ENCODE assay signal across 15 mouse cellular contexts in genomic region chrX:99331764-99332456, GRCm38 (mm10).
DNase-seq lines count a peak whose midpoint lies in the region; ATAC-seq and TF ChIP-seq lines count a peak whose summit lies in the region.
"Had no signal": no experiment of that assay in that cellular context is flagged by ENCODE, and none has a peak within 500 bp of the region (broad histone marks: within the 10 kb centered on the region; RNA-seq: fewer than 3 reads in every experiment).

No protein-coding gene starts in this region.

- DNase-seq in WW6 (ENCODE audit: low read depth, low spot score) (peak; percentile 22), MN1 (ENCODE audit: low spot score) (no peak)
- no peak for DNase-seq in forebrain, embryonic 11.5 days (ENCODE audit: low spot score)
- DNase-seq in hindbrain, embryonic 14.5 days (ENCODE audit: low spot score) = peak; percentile 27
- DNase-seq in midbrain, postnatal 0 days (ENCODE audit: low spot score) = peak; percentile 48
- no peak for DNase-seq in left cerebral cortex, postnatal 25 days (ENCODE audit: low spot score in 2 of 2)
- no peak for DNase-seq in gastrocnemius, postnatal 4 days (ENCODE audit: low spot score in 2 of 2)
- DNase-seq: cerebellum, adult 2 months; gastrocnemius, postnatal 10 days; kidney, postnatal 14 days; spleen, adult 18-20 months had no signal

- no peak overlapping the region for H3K9ac ChIP-seq in forebrain, embryonic 11.5 days (ENCODE audit: low read length)
- no peak overlapping the region for H3K9ac ChIP-seq in hindbrain, embryonic 14.5 days
- no peak overlapping the region for H3K9ac ChIP-seq in midbrain, postnatal 0 days (replicated peaks; ENCODE audit: low read length, poor library complexity, severe bottlenecking)
- H3K9ac ChIP-seq: heart, embryonic 13.5 days; limb, embryonic 13.5 days; lung, embryonic 15.5 days had no signal

- peaks cover 7% of the 10 kb centered on the region; the same call in 1 of the 2 replicates for H3K4me1 ChIP-seq in forebrain, embryonic 11.5 days (replicated peaks; ENCODE audit: control insufficient read depth, insufficient read depth, low read length)
- no peaks in the 10 kb centered on the region for H3K4me1 ChIP-seq in hindbrain, embryonic 14.5 days (replicated peaks; ENCODE audit: control insufficient read depth, insufficient read depth, low read length)
- no peaks in the 10 kb centered on the region for H3K4me1 ChIP-seq in midbrain, postnatal 0 days (ENCODE audit: insufficient read depth, low read length)

- no peak overlapping the region for H3K4me2 ChIP-seq in forebrain, embryonic 11.5 days (ENCODE audit: low read depth, low read length, severe bottlenecking)
- H3K4me2 ChIP-seq in hindbrain, embryonic 14.5 days (replicated peaks) = no peak overlapping the region
- H3K4me2 ChIP-seq in midbrain, postnatal 0 days (ENCODE audit: low read depth, low read length, poor library complexity, severe bottlenecking) = no peak overlapping the region
- H3K4me2 ChIP-seq: heart, embryonic 13.5 days; limb, embryonic 13.5 days; lung, embryonic 15.5 days had no signal

- H3K27ac ChIP-seq in forebrain, embryonic 11.5 days (ENCODE audit: low read depth, low read length) = peak overlapping the region; percentile 59; the same call in 1 of the 2 replicates
- 0 out of 2 replicates have a peak overlapping the region, but pooled peaks have one; percentile 20 for H3K27ac ChIP-seq in hindbrain, embryonic 14.5 days
- H3K27ac ChIP-seq in midbrain, postnatal 0 days (ENCODE audit: low read depth, low read length) = no peak overlapping the region
- H3K27ac ChIP-seq: heart, embryonic 13.5 days; limb, embryonic 13.5 days; lung, embryonic 15.5 days; stomach, postnatal 0 days had no signal

- intact Hi-C loops in left cerebral cortex, postnatal 25 days (cut with DNase I) = no loop called here

- no peak overlapping the region for H3K4me3 ChIP-seq in forebrain, embryonic 11.5 days (ENCODE audit: low read depth, low read length)
- H3K4me3 ChIP-seq in hindbrain, embryonic 14.5 days (replicated peaks; ENCODE audit: low read length) = no peak overlapping the region
- H3K4me3 ChIP-seq in midbrain, postnatal 0 days (ENCODE audit: low read depth, low read length) = no peak overlapping the region
- H3K4me3 ChIP-seq: heart, embryonic 13.5 days; limb, embryonic 13.5 days; lung, embryonic 15.5 days had no signal

- TF ChIP-seq CTCF in midbrain, postnatal 0 days (IDR thresholded peaks at IDR 0.05) = no peak

- H3K27me3 ChIP-seq in forebrain, embryonic 11.5 days (ENCODE audit: control insufficient read depth, insufficient read depth, low read length) = peaks cover 11% of the 10 kb centered on the region
- H3K27me3 ChIP-seq in hindbrain, embryonic 14.5 days (ENCODE audit: control insufficient read depth, insufficient read depth, low read length) = peaks cover 2% of the 10 kb centered on the region; the same call in 1 of the 2 replicates
- H3K27me3 ChIP-seq in midbrain, postnatal 0 days (ENCODE audit: insufficient read depth, low read length) = peaks cover 3% of the 10 kb centered on the region; the same call in 1 of the 2 replicates
- H3K27me3 ChIP-seq: lung, embryonic 15.5 days had no signal

- H3K9me3 ChIP-seq in forebrain, embryonic 11.5 days (ENCODE audit: control insufficient read depth, low read length) = no peaks in the 10 kb centered on the region
- no peaks in the 10 kb centered on the region for H3K9me3 ChIP-seq in hindbrain, embryonic 14.5 days (ENCODE audit: control insufficient read depth, low read length)
- H3K9me3 ChIP-seq in midbrain, postnatal 0 days (ENCODE audit: low read length) = no peaks in the 10 kb centered on the region
- H3K9me3 ChIP-seq: heart, embryonic 13.5 days; limb, embryonic 13.5 days; lung, embryonic 15.5 days had no signal

- H3K36me3 ChIP-seq in forebrain, embryonic 11.5 days (ENCODE audit: control insufficient read depth, insufficient read depth, low read length) = no peaks in the 10 kb centered on the region
- no peaks in the 10 kb centered on the region for H3K36me3 ChIP-seq in hindbrain, embryonic 14.5 days (replicated peaks; ENCODE audit: control insufficient read depth, insufficient read depth)
- H3K36me3 ChIP-seq in midbrain, postnatal 0 days (ENCODE audit: insufficient read depth, low read length) = no peaks in the 10 kb centered on the region
- H3K36me3 ChIP-seq: heart, embryonic 13.5 days; limb, embryonic 13.5 days; lung, embryonic 15.5 days had no signal

- peak; percentile 73 for ATAC-seq in forebrain, embryonic 11.5 days (replicated peaks; ENCODE audit: low FRiP score)
- ATAC-seq in hindbrain, embryonic 14.5 days (ENCODE audit: low FRiP score) = peak; percentile 70; the same call in 1 of the 2 replicates
- no peak for ATAC-seq in midbrain, postnatal 0 days (ENCODE audit: low FRiP score)

- WGBS in forebrain, embryonic 11.5 days = 43% methylated on average over 9 of the region's 9 CpGs
- 42% methylated on average over 9 of the region's 9 CpGs for WGBS in hindbrain, embryonic 14.5 days
- WGBS in midbrain, postnatal 0 days = 34% methylated on average over 9 of the region's 9 CpGs

Comparison
In these comparisons a context has a peak if more than half of its experiments do, and no peak if none do; other contexts are left out.
1. DNase-seq: peak in WW6 (single experiment), hindbrain, embryonic 14.5 days (single experiment) and midbrain, postnatal 0 days (single experiment); none in forebrain, embryonic 11.5 days (single experiment), MN1 (single experiment), left cerebral cortex, postnatal 25 days (0 of 2) and gastrocnemius, postnatal 4 days (0 of 2).